Mouse (Mus musculus): Measurements from ENCODE around the gene Adgrg6. TPM values are rescaled to one million over a fixed set of nuclear protein-coding genes. Genes with fewer than 3 reads are reported as not detected.
A peak's percentile ranks its signal among the peaks of the same experiment; 100 is the strongest.

Gene Adgrg6
- 1 to 10 TPM; 2.4 to 2.5 TPM for total RNA-seq (2021)
- long read RNA-seq, experiment 1, full-length matches to known transcripts = 1 of 1 reads
- long read RNA-seq, experiment 1, partial matches to known transcripts = 0 of 1 reads
- long read RNA-seq, experiment 1, other reads (novel, unspliced or antisense) = 0 of 1 reads
- long read RNA-seq, experiment 2, partial matches to known transcripts = 0 of 2 reads
- long read RNA-seq, experiment 2, other reads (novel, unspliced or antisense) = 2 of 2 reads

GRCm38 (mm10) chr10:14544941-14545717 is at the start of gene Adgrg6:
Gene Adgrg6 (minus strand): TSS chr10:14545659.
- H3K27ac ChIP-seq = no peak within 1 kb of the TSS
- intact Hi-C loops (cut with DNase I) = no loop called here
- DNase-seq (ENCODE audit: extremely low spot score in 1 of 2, low spot score in 2 of 2) = peak; percentile 19
- H3K4me3 ChIP-seq = peak within 1 kb of the TSS; percentile 57
- TF ChIP-seq CTCF (IDR thresholded peaks at IDR 0.05) = no peak

- intact Hi-C loops (cut with DNase I) = no loop called here
- no peak for TF ChIP-seq CTCF (IDR thresholded peaks at IDR 0.05)
- H3K4me3 ChIP-seq = no peak overlapping the region
- no peak overlapping the region for H3K27ac ChIP-seq
- DNase-seq (ENCODE audit: extremely low spot score in 1 of 2, low spot score in 2 of 2) = no peak
These were observed 46.8 kb upstream of the Adgrg6 start for GRCm38 (mm10) chr10:14592215-14592614.

- no peak for TF ChIP-seq CTCF (IDR thresholded peaks at IDR 0.05)
- DNase-seq (ENCODE audit: extremely low spot score in 1 of 2, low spot score in 2 of 2) = no peak
- intact Hi-C loops (cut with DNase I) = no loop called here
- Histone ChIP-seq H3K27ac (no peak overlapping the region), H3K4me3 (no peak overlapping the region)
These were observed 45.4 kb upstream of the Adgrg6 start for GRCm38 (mm10) chr10:14590816-14591215.

DNA sequence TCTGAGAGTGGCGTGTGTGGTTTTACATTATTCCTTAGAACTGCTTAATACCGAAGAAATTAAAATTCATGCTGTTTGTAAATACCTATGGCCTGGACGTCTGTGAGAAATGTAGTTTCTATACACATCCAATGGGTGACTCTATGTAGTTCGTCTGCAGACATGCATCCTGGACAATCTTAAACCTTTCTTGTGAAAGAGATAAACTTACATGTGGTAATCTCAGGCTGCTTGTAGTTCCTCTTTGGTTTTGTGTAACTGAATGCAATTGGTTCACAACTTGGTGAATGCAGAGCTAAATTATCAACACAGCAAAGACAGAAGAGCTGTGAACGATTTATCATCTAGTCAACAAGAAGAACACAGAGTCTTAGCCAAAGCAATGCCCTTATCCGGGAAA is 44.2 kb upstream of the Adgrg6 start:
- no peak for TF ChIP-seq CTCF (IDR thresholded peaks at IDR 0.05)
- DNase-seq (ENCODE audit: extremely low spot score in 1 of 2, low spot score in 2 of 2) = no peak
- no peak overlapping the region for H3K4me3 ChIP-seq
- H3K27ac ChIP-seq = no peak overlapping the region
- intact Hi-C loops (cut with DNase I) = no loop called here

DNA sequence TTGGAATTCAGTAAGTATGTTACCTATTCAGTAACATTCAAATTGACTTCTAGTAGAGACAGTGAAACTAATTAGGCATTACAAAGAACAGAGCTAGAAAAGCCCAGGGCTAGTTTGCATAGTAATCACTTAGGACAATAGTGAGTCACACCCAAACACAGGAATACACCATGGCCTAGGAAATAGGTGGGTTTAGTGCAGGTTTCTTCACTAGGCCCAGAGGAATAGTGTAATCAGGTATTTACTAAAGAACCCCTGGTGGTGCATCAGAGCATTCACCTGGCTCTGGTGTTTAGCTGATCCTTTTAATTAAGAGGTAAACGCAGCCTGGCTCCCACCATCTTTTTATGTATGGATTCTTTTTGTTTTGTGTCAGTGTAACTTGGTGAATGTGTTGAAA is 38.0 kb upstream of the Adgrg6 start:
- no peak for DNase-seq (ENCODE audit: extremely low spot score in 1 of 2, low spot score in 2 of 2)
- H3K27ac ChIP-seq = no peak overlapping the region
- no peak for TF ChIP-seq CTCF (IDR thresholded peaks at IDR 0.05)
- intact Hi-C loops (cut with DNase I) = no loop called here
- H3K4me3 ChIP-seq = no peak overlapping the region

GRCm38 (mm10) chr10:14574255-14574654 is 28.8 kb upstream of the Adgrg6 start:
- intact Hi-C loops (cut with DNase I) = no loop called here
- Histone ChIP-seq H3K27ac (no peak overlapping the region), H3K4me3 (no peak overlapping the region)
- TF ChIP-seq CTCF (IDR thresholded peaks at IDR 0.05) = no peak
- DNase-seq (ENCODE audit: extremely low spot score in 1 of 2, low spot score in 2 of 2) = no peak

- no peak for TF ChIP-seq CTCF (IDR thresholded peaks at IDR 0.05)
- Histone ChIP-seq H3K27ac (no peak overlapping the region), H3K4me3 (no peak overlapping the region)
- DNase-seq (ENCODE audit: extremely low spot score in 1 of 2, low spot score in 2 of 2) = no peak
- intact Hi-C loops (cut with DNase I) = no loop called here
These were observed 25.7 kb upstream of the Adgrg6 start for GRCm38 (mm10) chr10:14571143-14571542.

- intact Hi-C loops (cut with DNase I) = no loop called here
- no peak overlapping the region for H3K4me3 ChIP-seq
- H3K27ac ChIP-seq = no peak overlapping the region
- DNase-seq (ENCODE audit: extremely low spot score in 1 of 2, low spot score in 2 of 2) = no peak
- no peak for TF ChIP-seq CTCF (IDR thresholded peaks at IDR 0.05)
These were observed 25.2 kb upstream of the Adgrg6 start for GRCm38 (mm10) chr10:14570616-14571015.

DNA sequence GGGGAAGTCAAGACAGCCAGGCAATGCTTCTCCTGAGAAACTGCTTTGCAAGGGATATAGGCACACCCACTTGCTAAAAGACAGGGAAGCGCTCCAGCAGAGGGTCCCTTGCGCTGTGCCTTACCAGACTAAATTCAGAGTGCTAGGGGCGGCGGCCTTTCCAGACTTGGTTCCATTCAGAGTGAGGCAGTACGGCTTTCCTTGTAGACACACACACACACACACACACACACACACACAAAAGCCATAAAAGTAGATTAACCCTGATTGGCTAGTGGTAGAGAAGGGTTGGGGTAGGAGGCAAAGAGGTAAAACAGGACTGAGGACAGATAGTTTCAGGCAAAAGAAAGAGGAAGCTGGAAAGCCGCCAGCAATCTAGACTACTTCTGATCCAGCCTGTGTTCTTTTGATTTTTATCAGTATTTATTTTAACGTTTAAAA is 672 bp upstream of the Adgrg6 start:
- TF ChIP-seq CTCF (IDR thresholded peaks at IDR 0.05) = no peak
- H3K4me3 ChIP-seq = no peak overlapping the region
- no peak for DNase-seq (ENCODE audit: extremely low spot score in 1 of 2, low spot score in 2 of 2)
- no peak overlapping the region for H3K27ac ChIP-seq
- intact Hi-C loops (cut with DNase I) = no loop called here

DNA sequence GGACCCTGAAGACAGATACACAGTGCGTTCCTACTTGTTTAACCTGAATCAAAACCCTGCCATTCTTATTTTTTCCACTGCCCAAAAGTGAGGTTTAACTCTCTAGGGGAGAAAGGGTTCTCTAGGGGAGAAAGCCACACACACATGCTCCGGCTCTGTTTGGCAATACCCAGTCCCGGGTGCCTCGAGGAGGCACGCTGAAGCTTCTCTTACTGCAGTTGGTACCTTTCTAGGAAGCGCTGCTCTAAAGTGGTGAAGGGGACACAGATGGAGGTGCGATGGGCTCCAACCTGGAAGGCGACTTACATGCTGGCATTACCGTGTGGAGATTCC is 885 bp downstream of the Adgrg6 start:
- DNase-seq (ENCODE audit: extremely low spot score in 1 of 2, low spot score in 2 of 2) = no peak
- Histone ChIP-seq H3K4me3 (peak overlapping the region; percentile 57), H3K27ac (no peak overlapping the region)
- TF ChIP-seq CTCF (IDR thresholded peaks at IDR 0.05) = no peak
- intact Hi-C loops (cut with DNase I) = no loop called here

GRCm38 (mm10) chr10:14543511-14544067 is 1.9 kb downstream of the Adgrg6 start:
- TF ChIP-seq CTCF (IDR thresholded peaks at IDR 0.05) = no peak
- H3K27ac ChIP-seq = no peak overlapping the region
- DNase-seq (ENCODE audit: extremely low spot score in 1 of 2, low spot score in 2 of 2) = no peak
- intact Hi-C loops (cut with DNase I) = no loop called here
- no peak overlapping the region for H3K4me3 ChIP-seq

DNA sequence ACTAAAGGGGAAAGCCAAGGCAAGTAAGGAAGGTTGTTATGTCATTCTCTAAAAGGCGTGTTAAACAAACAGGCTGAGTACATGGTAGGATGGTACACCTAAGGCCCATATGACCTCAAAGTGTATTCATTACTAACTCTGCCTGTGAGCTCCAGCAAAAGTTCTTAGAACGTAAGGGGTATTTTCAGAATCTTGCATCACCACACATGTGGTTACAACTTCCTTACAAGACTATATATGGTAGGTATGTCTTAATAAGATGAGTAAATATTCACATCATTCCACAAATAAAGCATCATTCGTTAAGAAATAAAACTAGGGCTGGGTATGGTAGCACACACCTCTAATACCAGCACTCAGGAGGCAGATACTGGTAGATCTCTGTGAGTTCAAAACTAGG is 8.4 kb downstream of the Adgrg6 start:
- Histone ChIP-seq H3K4me3 (no peak overlapping the region), H3K27ac (no peak overlapping the region)
- TF ChIP-seq CTCF (IDR thresholded peaks at IDR 0.05) = no peak
- DNase-seq (ENCODE audit: extremely low spot score in 1 of 2, low spot score in 2 of 2) = no peak
- intact Hi-C loops (cut with DNase I) = no loop called here

Measured in left cerebral cortex, adult 2 months (tissue).